Mouse (Mus musculus) embryo, embryonic 11.5 days (tissue): ENCODE measurements around the gene Rpl29.

Experiments used
- DNase-seq: peaks from one replicate; pipeline ENCODE4 v3.0.0-alpha.2; 2012; ENCODE audit warnings: low read depth, low spot score

Rpl29 gene

GRCm38 (mm10) chr9:106472321-106472720, 43.1 kb downstream of the Rpl29 start:
- DNase-seq: no peak

- DNase-seq: no peak
Observed at GRCm38 (mm10) chr9:106473081-106473752, 44.0 kb downstream of the Rpl29 start.

- no peak for DNase-seq
Observed at GRCm38 (mm10) chr9:106473753-106474105, 44.5 kb downstream of the Rpl29 start.

- peak; percentile 71 for DNase-seq
Observed at GRCm38 (mm10) chr9:106474456-106474855, 45.2 kb downstream of the Rpl29 start.

GRCm38 (mm10) chr9:106475046-106475445, 45.8 kb downstream of the Rpl29 start:
- DNase-seq: no peak

GRCm38 (mm10) chr9:106475663-106476001, 46.4 kb downstream of the Rpl29 start, which contains the start of gene Rrp9:
TSS of gene Rrp9 (plus strand) at chr9:106475963.
- no peak for DNase-seq

- DNase-seq: no peak
Observed at GRCm38 (mm10) chr9:106476002-106476923, 47.0 kb downstream of the Rpl29 start.

- DNase-seq: peak; percentile 99
Observed at GRCm38 (mm10) chr9:106476924-106477484, 47.8 kb downstream of the Rpl29 start, which contains the start of gene Parp3. TSS of gene Parp3 (minus strand) at chr9:106476949.

- no peak for DNase-seq
Observed at GRCm38 (mm10) chr9:106477649-106478048, 48.4 kb downstream of the Rpl29 start.

- no peak for DNase-seq
Observed at GRCm38 (mm10) chr9:106478101-106478500, 48.8 kb downstream of the Rpl29 start.

- no peak for DNase-seq
Observed at GRCm38 (mm10) chr9:106480541-106480940, 51.3 kb downstream of the Rpl29 start.

GRCm38 (mm10) chr9:106481075-106481474, 51.8 kb downstream of the Rpl29 start:
- no peak for DNase-seq
